Mouse (Mus musculus): ENCODE data around the gene Olfr311. TPM values are rescaled to one million over a fixed set of nuclear protein-coding genes. Genes with fewer than 3 reads are reported as not detected.
"Not testable (repeated sequence)": the region's sequence is repeated elsewhere in the genome, so short reads cannot be mapped to it uniquely, and the experiment has no call there.

Olfr311 gene
- not detected for total RNA-seq (2018; cell fraction: chromatin; rRNA removed)
- not detected for total RNA-seq (2018; cell fraction: cytosol; rRNA removed)
- total RNA-seq (2018; cell fraction: nucleus; rRNA removed), result not detected
- polyA plus RNA-seq (2018), result not detected in 3 replicates

- H3K79me2 ChIP-seq (ENCODE audit: inconsistent target); H3K27ac ChIP-seq; H3K36me3 ChIP-seq (ENCODE audit: inconsistent target); H3K4me3 ChIP-seq (ENCODE audit: inconsistent target): not testable (repeated sequence)
Observed at GRCm38 (mm10) chr11:58838951-58839350, at the start of gene Olfr311. Gene Olfr311, plus strand, starts transcription at chr11:58839251.

GRCm38 (mm10) chr11:58789532-58789931, 49.5 kb upstream of the Olfr311 start:
- Histone ChIP-seq H3K79me2 (ENCODE audit: inconsistent target) (no peaks in the 10 kb centered on the region), H3K27ac (no peak overlapping the region), H3K4me3 (ENCODE audit: inconsistent target) (no peak overlapping the region), H3K36me3 (ENCODE audit: inconsistent target) (no peaks in the 10 kb centered on the region)
- WGBS (ENCODE audit: missing documents), result 41% methylated on average over 3 of the region's 3 CpGs

GRCm38 (mm10) chr11:58790053-58790452, 49.0 kb upstream of the Olfr311 start:
- H3K4me3 ChIP-seq (ENCODE audit: inconsistent target), result no peak overlapping the region
- 21% methylated on average over 2 of the region's 2 CpGs for WGBS (ENCODE audit: missing documents)
- H3K36me3 ChIP-seq (ENCODE audit: inconsistent target), result no peaks in the 10 kb centered on the region
- H3K27ac ChIP-seq, result no peak overlapping the region
- H3K79me2 ChIP-seq (ENCODE audit: inconsistent target), result no peaks in the 10 kb centered on the region

- Histone ChIP-seq H3K36me3 (ENCODE audit: inconsistent target) (no peaks in the 10 kb centered on the region), H3K27ac (no peak overlapping the region), H3K79me2 (ENCODE audit: inconsistent target) (no peaks in the 10 kb centered on the region), H3K4me3 (ENCODE audit: inconsistent target) (no peak overlapping the region)
- 45% methylated on average over 6 of the region's 6 CpGs for WGBS (ENCODE audit: missing documents)
Observed at GRCm38 (mm10) chr11:58790646-58791045, 48.4 kb upstream of the Olfr311 start.

- Histone ChIP-seq H3K79me2 (ENCODE audit: inconsistent target) (no peaks in the 10 kb centered on the region), H3K36me3 (ENCODE audit: inconsistent target) (no peaks in the 10 kb centered on the region), H3K27ac (no peak overlapping the region), H3K4me3 (ENCODE audit: inconsistent target) (no peak overlapping the region)
- WGBS (ENCODE audit: missing documents), result 96% methylated on average over 2 of the region's 2 CpGs
Observed at GRCm38 (mm10) chr11:58795856-58796255, 43.2 kb upstream of the Olfr311 start.

- Histone ChIP-seq H3K4me3 (ENCODE audit: inconsistent target) (no peak overlapping the region), H3K36me3 (ENCODE audit: inconsistent target) (no peaks in the 10 kb centered on the region), H3K27ac (no peak overlapping the region), H3K79me2 (ENCODE audit: inconsistent target) (no peaks in the 10 kb centered on the region)
- WGBS (ENCODE audit: missing documents), result 84% methylated on average over 7 of the region's 7 CpGs
Observed at GRCm38 (mm10) chr11:58796850-58797249, 42.2 kb upstream of the Olfr311 start.

- no peak overlapping the region for H3K4me3 ChIP-seq (ENCODE audit: inconsistent target)
- no peaks in the 10 kb centered on the region for H3K36me3 ChIP-seq (ENCODE audit: inconsistent target)
- H3K27ac ChIP-seq, result no peak overlapping the region
- WGBS (ENCODE audit: missing documents), result 56% methylated on average over 5 of the region's 5 CpGs
- no peaks in the 10 kb centered on the region for H3K79me2 ChIP-seq (ENCODE audit: inconsistent target)
Observed at GRCm38 (mm10) chr11:58799747-58800146, 39.3 kb upstream of the Olfr311 start.

GRCm38 (mm10) chr11:58801558-58802228, 37.4 kb upstream of the Olfr311 start, which contains the start of gene Fam183b:
Gene Fam183b, minus strand, starts transcription at chr11:58801960.
- H3K27ac ChIP-seq, result no peak within 1 kb of the TSS
- H3K36me3 ChIP-seq (ENCODE audit: inconsistent target), result no peaks in the 10 kb centered on the region
- H3K79me2 ChIP-seq (ENCODE audit: inconsistent target), result no peaks in the 10 kb centered on the region
- H3K4me3 ChIP-seq (ENCODE audit: inconsistent target), result no peak within 1 kb of the TSS
- WGBS (ENCODE audit: missing documents), result 47% methylated on average over 14 of the region's 14 CpGs

GRCm38 (mm10) chr11:58803871-58804270, 35.2 kb upstream of the Olfr311 start:
- Histone ChIP-seq H3K4me3 (ENCODE audit: inconsistent target) (no peak overlapping the region), H3K36me3 (ENCODE audit: inconsistent target) (no peaks in the 10 kb centered on the region), H3K79me2 (ENCODE audit: inconsistent target) (no peaks in the 10 kb centered on the region), H3K27ac (no peak overlapping the region)
- 87% methylated on average over 4 of the region's 4 CpGs for WGBS (ENCODE audit: missing documents)

GRCm38 (mm10) chr11:58804393-58804792, 34.7 kb upstream of the Olfr311 start:
- no peak overlapping the region for H3K27ac ChIP-seq
- H3K36me3 ChIP-seq (ENCODE audit: inconsistent target), result no peaks in the 10 kb centered on the region
- WGBS (ENCODE audit: missing documents), result 79% methylated on average over 2 of the region's 2 CpGs
- H3K79me2 ChIP-seq (ENCODE audit: inconsistent target), result no peaks in the 10 kb centered on the region
- H3K4me3 ChIP-seq (ENCODE audit: inconsistent target), result no peak overlapping the region

- Histone ChIP-seq H3K27ac (no peak overlapping the region), H3K36me3 (ENCODE audit: inconsistent target) (no peaks in the 10 kb centered on the region), H3K4me3 (ENCODE audit: inconsistent target) (no peak overlapping the region), H3K79me2 (ENCODE audit: inconsistent target) (no peaks in the 10 kb centered on the region)
- 8% methylated on average over 1 of the region's 1 CpGs for WGBS (ENCODE audit: missing documents)
Observed at GRCm38 (mm10) chr11:58812001-58812400, 27.1 kb upstream of the Olfr311 start.

- H3K36me3 ChIP-seq (ENCODE audit: inconsistent target); H3K79me2 ChIP-seq (ENCODE audit: inconsistent target); H3K4me3 ChIP-seq (ENCODE audit: inconsistent target); H3K27ac ChIP-seq: not testable (repeated sequence)
- WGBS (ENCODE audit: missing documents), result 56% methylated on average over 1 of the region's 1 CpGs
Observed at GRCm38 (mm10) chr11:58814700-58815099, 24.4 kb upstream of the Olfr311 start, which contains the start of gene Olfr313. Gene Olfr313, plus strand, starts transcription at chr11:58815000.

GRCm38 (mm10) chr11:58815676-58816075, 23.4 kb upstream of the Olfr311 start:
- H3K27ac ChIP-seq, result no peak overlapping the region
- WGBS (ENCODE audit: missing documents), result 75% methylated on average over 1 of the region's 1 CpGs

GRCm38 (mm10) chr11:58828937-58829336, 10.1 kb upstream of the Olfr311 start, which contains the start of gene Olfr312:
Gene Olfr312, plus strand, starts transcription at chr11:58829237.
- not testable (repeated sequence) for H3K36me3 ChIP-seq (ENCODE audit: inconsistent target); H3K79me2 ChIP-seq (ENCODE audit: inconsistent target); H3K4me3 ChIP-seq (ENCODE audit: inconsistent target); H3K27ac ChIP-seq

More at GRCm38 (mm10) chr11:58815676-58816075, 23.4 kb upstream of the Olfr311 start:
- no peak overlapping the region for H3K4me3 ChIP-seq (ENCODE audit: inconsistent target)
- no peaks in the 10 kb centered on the region for H3K79me2 ChIP-seq (ENCODE audit: inconsistent target)
- H3K36me3 ChIP-seq (ENCODE audit: inconsistent target), result no peaks in the 10 kb centered on the region

GRCm38 (mm10) chr11:58829764-58830163, 9.3 kb upstream of the Olfr311 start:
- Histone ChIP-seq H3K36me3 (ENCODE audit: inconsistent target) (no peaks in the 10 kb centered on the region), H3K4me3 (ENCODE audit: inconsistent target) (no peak overlapping the region), H3K79me2 (ENCODE audit: inconsistent target) (no peaks in the 10 kb centered on the region), H3K27ac (no peak overlapping the region)
- 42% methylated on average over 3 of the region's 3 CpGs for WGBS (ENCODE audit: missing documents)

GRCm38 (mm10) chr11:58832541-58832940, 6.5 kb upstream of the Olfr311 start:
- WGBS (ENCODE audit: missing documents), result 88% methylated on average over 2 of the region's 3 CpGs
- not testable (repeated sequence) for H3K79me2 ChIP-seq (ENCODE audit: inconsistent target); H3K27ac ChIP-seq; H3K4me3 ChIP-seq (ENCODE audit: inconsistent target); H3K36me3 ChIP-seq (ENCODE audit: inconsistent target)

Measured in macrophage (primary cell).